Mouse (Mus musculus) 3T3-L1 (cell line): ENCODE measurements around the gene Rasgrf2.

Experiments used
- DNase-seq: peaks from one replicate; pipeline ENCODE4 v3.0.0-alpha.2; 2015; ENCODE audit warnings: low read depth, low spot score

Rasgrf2 gene

DNA sequence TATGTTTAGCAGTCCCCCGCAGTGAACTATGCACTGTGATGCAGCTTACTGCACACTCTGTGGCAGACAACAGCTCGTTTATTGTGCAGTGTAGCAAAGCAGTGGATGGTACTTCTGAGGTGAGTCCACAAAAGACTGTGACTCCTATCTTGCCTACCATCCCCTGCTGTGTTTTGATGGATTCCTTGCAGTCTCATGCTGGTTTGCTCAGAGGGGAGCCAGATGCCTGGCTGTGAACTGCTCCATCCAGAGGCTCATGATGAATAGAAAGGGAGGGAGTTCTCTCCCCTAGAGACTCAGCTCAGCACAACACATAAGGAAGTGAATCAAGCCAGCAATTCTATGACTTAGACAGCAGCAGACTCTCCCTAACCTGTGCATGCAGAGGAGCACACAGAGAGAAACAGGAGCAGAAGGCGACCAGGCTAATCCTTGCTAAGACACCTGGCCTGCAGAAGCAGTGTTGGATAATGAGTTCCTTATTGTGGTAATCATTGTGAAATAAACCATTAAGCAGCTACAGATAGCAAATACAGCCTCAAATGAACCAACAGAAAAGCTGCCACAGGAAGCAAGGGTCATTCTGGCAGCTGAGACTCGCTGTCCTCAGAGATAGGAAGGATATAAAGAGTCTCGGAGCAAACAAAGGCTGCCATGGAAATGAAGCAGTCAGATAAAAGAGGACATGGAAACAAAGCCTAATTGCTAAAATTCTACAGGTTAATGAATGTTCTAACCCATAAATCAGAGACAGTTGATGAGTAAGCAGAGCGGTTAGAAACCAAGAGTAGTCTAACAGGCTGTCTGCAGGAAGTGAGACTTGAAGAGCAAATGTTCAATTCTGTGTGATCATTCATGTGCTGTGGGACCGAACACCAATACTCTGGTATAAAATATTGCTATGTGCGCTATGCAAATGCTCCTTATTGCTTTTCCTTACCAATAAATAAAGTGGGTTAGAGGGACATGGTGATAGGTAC is 89.6 kb downstream of the Rasgrf2 start:
- no peak for DNase-seq

DNA sequence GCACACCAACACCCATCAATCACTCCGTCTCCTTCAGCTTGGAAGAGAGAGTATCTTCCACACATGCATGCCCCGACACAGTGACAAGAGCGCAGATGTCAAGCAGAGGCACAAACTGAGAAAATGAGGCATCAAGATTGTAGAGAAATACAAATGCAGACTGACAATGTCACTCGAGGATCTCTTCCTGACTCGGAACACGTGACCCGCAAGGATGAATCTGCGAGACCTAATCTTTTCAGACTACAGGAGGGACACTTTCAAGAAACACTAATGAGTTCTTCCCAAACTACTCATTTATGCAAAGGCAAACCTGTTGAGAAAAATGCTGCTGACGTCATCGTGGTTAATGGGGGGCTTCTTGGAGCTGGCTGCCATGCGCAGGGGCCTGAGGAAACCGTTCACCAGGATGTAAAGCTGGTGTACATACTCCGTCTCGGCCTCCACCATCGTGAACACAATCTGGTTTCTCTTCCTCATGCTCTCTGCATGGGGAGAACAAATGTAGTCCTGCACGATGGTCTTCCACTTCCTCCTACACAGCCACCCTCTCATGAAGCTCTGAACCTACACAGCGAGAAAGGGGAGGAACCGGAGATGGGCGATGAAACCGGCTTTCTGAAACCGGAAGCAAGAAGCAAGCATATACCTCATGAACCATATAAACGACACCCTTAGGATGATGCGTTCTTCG is 100.9 kb downstream of the Rasgrf2 start:
- DNase-seq = no peak

DNA sequence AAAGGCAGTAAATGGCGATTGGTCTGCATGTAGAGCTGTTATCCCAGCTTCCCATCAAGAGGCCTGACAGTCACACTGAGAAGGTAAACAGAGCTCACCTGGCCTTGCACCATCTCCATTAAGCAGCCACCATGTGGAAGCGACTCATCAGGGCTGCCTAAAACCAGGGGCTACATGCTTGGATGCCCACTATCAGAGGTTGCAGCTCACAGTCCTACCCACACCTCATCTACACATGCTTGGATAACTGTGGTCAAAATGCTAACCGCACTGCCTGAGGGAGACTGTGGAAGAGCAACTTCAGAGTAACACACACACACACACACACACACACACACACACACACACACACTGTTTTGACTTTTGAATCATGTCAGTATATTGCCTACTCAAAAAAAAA is 101.8 kb downstream of the Rasgrf2 start:
- DNase-seq = no peak

DNA sequence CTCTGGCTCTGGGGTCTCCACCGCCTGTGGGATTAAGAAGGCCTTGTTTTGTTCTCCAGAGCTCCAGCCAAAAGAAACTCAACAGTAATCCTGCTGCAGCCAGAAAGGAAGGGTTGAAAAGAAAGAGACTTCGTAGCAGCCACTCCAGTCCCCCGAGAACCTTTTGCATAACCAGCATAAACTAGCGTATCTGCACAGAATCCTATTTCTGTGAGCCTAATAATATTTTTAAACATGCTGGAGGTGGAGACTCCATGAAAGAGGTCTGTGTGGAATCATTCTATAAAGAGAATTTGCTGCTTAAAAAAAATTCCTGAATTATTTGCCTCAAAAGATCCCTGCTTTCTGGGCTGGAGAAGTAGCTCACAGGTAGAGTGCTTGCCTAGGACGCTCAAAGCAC is 103.5 kb downstream of the Rasgrf2 start:
- DNase-seq = no peak

DNA sequence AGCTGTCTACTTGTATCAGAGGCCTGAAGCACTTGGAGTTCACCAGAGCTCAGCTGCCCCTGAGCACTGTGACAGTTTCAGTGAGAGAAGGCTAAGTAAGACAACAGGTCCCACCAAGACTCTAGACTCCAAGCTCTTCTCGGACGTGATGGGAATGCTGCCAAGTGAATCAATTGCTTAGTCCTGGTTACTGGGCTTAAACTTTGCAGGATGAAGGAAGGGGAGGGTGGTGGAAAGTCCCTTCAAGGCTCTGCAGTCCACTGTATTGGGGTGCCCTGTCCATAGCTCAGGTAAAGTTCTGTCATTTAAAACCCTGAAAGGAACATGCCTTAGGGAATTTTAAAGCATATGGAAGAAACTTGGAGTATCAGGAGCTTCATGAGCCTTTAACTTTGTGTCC is 104.8 kb downstream of the Rasgrf2 start:
- DNase-seq = no peak

DNA sequence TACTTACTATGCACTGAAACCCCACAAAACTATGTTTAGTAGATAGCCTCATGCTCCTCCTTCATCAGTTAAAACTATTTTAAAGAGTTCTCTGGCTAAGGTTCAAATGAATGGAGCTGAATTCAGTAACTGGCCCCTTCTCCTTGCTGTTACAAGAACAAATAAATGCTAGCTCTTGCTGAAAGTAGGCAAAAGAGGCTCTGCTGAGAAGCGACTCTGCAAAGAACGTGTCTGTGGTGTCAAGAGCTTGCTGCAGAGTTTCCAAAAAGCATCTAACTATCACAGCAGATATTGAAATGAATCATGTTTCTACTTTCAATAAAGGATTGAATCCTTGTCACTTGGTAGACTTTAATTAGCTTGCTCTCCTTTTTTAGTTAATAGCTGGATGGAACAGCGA is 106.3 kb downstream of the Rasgrf2 start:
- no peak for DNase-seq

DNA sequence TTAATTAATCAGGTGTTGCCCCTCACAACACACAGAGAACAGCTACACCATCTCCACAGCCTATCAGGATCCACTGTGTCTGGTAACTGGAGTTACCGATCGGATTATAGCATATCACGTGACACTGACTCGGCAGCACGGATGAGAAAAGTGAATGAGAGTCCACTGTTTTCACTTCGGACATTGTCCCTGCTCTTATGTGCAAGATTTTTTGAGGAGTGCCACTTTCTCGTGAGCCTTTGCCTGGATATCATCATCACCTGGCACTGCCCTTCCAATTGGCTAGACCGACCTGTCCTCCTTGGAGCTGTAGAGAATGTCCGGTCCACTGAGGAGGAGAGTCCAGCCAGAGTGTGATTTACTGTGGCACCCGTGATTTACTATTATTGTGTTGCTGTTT is 109.3 kb downstream of the Rasgrf2 start:
- DNase-seq = no peak

DNA sequence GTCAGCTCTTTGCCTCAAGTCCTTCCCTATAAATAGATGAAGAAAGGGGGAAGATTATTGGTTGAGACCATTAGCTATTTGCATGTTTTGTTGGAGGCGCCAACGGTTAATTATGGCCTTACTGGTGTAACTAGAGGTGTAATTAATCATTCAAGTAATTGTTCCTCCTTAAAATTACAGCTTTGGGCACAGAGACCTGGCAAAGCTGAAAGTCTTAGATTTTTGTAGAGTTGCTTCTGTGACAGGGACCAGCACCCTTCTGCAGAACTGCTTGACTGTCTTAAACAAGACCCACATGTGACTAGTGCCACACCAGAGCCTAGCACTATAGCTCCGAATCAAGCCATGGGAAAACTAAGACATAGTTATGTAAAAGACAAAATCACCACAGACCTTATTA is 134.5 kb downstream of the Rasgrf2 start:
- DNase-seq = no peak

DNA sequence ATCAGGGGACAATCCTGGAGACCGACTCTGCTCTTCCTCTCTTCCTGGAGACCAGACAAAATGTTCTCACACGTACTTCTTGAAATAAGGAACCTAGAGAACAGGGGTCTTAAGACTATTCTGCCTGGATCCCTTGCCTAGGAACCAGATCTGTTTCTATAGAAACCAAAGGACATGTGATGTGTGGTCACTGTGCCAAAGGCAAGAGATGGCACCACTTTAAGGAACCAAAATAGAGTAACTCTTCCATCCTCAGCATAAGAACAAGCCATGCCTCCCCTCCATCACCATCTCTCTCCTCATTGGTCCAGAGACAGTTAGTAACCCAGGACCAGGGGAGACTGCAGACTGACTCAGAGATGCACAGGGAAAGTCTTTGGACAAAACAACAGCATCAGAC is 140.0 kb downstream of the Rasgrf2 start:
- DNase-seq = no peak

DNA sequence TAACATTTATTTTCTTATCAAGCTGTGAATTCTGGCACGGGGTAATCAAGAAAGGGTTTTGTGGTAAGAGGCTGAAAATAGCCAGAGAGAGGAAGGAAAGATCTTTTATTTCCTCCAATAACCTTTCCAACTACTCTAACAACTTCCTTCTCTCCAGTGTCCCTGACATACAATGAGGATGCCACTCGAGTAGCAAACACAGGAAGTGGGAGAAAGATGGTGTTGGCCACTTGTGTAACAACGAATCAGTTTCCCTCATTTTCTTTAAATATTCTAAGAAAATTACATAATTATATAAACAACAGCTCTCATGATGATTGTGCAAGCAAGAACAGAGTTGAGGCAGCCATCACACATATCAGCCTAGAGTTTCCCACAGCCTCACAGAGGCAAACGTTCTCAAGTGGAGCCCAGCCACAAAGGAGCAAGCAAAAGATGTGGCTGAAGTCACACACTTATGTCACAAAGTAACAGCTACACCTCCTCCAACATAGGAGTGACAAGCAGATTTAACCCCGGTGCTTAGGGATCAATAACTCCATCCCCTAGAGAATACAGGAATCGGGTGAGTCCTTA is 140.7 kb downstream of the Rasgrf2 start:
- no peak for DNase-seq

DNA sequence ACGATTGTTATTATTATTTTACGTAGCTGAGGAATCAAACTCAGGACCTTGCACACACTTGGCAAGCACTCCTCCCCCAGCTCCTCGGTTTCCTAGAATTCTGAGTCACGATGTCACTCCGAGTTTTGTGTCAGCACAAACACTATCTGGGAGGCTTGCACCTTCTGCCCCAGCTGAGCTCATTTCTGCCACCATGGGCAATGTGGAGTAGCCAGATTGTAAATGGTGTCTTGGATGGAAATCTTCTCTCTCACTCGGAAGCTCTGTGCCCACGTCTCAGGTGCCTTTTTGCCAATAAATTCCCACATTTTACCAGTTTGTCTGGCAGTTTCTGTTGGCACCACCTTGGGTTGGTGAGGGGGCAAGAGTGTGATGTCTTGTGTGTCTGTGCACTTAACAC is 143.1 kb downstream of the Rasgrf2 start:
- DNase-seq = peak; percentile 6

DNA sequence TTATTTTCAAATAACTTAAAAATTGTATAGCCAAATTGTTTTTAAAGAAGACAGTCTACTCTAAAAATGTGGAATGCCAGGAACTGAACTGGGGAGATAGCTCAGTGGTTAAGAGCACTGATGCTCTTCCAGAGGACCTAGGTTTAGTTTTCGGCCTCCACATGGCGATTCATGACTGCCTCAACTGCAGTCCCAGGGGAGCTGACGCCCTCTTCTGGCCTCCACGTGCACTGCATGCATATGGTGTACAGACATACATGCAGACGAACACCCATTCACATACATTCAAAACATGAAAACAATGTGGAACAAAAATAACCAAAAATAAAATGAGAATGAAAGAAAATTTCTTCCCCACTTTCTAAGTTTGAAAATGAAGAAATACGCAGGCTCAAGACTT is 144.5 kb downstream of the Rasgrf2 start:
- no peak for DNase-seq

DNA sequence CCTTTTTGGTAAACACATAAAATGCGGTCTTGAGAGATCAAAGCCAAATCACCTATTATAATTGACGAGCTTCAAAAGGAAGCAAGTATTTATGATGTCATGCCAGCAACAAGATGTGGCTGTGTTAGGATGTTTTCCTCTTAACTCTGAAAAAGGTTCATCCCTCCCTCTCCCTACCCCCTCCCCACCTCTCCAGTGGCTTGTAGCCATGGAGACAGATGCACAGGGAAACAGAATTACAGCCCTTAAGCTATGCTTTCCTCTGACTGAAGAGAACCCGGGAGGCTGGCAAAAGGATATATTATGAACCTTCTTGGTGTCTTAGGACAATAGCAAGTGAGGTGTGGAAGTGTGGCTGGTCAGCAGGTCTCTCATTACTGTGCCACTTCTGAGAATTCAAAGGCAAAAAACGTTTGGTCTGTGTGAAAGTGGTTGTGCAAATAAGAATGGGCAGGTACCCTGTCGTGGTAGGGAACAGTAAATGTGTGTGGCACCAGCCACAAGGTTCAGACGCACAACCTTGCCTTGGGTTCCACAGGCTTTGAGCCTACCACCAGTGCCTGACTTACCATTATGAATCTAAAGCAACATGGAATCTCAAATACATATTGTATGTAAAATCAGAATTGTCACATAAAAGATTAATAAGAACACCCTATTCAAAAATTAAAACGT is 145.4 kb downstream of the Rasgrf2 start:
- DNase-seq = no peak

DNA sequence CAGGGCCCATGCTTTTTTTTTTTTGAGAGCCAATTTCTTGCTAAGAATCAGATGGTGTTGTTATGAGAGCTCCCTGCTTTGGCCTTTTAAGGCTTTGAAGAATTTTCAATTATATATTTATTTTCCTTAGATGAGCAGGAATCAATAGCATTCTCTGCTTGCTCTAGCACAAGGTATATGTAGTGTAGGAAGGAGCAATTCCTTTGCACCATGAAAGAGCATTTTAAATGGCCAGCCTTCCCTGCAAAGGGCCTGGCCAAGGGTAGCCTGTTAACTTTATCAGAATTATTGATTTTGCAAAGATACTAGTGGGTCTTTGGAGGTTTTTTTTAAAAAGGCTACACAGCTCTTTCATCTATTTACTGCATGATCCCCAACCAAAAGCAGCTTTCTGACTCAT is 146.4 kb downstream of the Rasgrf2 start:
- DNase-seq = no peak

DNA sequence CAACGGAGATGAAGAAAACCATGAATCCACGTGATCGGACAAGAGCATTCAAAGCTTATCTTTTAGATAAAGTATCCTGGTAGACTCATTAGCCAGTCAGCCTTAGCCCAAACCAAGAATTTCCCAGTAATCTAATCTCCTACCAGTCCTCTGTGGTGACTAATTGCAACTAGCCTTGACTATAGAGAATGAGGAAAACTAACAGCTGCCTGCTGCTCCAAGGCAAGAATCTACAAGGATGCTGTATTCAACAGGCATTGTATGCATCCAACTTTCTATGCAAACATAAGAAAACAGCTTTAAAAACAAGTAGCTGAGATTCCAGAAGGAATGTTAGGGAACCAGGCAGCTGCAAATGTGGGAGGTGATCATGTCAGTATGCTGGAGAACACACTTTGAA is 149.4 kb downstream of the Rasgrf2 start:
- no peak for DNase-seq

DNA sequence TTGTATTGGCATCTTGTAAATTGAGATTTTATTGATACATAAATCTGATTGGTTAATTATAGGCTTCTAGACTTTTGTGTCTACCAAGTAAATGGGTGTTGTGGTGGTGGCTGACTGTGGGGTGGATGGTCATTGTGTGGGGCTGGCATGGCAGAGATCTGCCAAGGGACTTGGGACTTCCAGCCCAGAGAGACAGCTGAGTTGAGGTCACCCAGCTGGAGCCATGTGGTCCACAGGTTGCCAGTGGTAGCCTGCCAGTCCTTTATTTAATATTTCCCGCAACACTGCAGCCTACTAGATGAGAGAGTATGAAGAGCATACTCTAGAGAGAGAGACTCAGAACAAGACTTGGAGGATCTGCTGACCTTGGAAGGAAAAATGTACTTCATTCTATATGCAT is 150.0 kb downstream of the Rasgrf2 start:
- no peak for DNase-seq

DNA sequence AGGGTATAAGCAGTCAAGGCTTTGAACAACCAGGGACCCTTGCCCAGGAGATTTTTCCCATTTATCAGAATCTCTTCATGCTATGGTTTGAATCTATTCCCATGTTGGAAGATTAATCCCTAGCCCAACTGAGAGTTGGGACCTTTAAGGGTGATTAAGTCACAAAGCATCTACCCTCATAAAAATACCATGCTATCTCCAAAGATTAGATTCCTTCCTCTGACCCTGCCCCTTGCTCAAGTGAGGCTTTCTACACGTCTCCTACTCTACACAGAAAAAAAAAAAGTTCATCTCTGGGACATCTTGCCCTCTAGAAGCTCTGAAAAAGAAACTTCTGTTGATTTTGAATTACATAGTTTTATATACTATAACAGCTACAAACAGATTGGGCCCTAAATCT is 154.5 kb downstream of the Rasgrf2 start:
- no peak for DNase-seq

DNA sequence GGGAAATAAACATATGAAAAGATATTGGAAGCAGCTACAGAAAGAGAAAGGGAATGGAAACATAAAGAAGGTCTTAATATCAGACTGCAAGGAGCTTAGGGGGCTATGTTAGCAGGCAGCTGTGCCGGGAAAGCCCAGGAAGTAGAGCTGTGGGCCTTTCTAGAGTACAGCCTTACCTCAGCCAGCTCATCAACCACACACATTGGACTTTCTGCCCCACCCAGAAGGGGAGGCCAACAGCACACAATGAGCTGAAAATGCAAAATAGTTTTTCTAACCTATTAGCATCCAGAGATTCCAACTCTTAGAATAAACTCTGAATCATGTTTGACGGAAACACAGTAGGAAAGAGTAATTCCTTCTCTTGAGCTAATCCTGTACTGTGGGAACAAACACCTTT is 154.9 kb downstream of the Rasgrf2 start:
- DNase-seq = no peak

DNA sequence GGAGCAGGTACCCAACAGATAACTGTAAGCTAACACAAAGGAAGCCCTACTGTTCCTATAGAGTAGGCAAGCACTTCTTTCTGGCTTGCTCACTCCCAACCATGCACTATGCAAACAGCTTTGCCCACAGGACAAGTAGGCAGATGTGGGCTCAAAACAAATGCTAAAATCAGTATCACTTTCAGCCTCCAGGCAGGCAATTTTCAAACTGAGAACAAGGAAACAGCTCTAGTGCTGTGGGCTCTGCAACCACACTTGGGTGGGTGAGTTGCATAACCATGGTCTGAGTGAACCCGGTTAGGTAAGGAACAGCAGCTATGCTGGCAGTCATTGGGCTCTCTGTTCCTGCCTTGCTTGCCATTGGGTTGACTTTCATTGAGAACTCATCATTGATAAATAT is 157.3 kb downstream of the Rasgrf2 start:
- DNase-seq = no peak

DNA sequence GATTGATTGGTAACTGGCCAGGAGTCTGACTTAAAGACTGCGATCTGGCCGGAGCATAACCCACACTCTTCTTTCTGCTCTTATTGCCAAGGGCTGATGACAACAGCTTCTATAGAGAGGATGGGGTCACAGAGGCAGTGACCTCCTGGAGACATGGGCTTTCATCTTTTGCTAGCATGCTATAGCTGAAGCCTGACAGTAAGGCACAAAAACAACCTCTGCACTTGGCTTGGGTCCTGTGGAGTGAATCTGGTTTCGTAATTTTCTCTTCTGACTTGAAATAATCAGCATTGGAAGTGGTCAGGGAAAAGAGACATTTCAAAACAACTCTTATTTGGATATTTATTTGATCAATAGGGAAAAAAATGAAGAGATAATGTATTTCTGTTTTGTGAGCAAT is 160.2 kb downstream of the Rasgrf2 start:
- no peak for DNase-seq

DNA sequence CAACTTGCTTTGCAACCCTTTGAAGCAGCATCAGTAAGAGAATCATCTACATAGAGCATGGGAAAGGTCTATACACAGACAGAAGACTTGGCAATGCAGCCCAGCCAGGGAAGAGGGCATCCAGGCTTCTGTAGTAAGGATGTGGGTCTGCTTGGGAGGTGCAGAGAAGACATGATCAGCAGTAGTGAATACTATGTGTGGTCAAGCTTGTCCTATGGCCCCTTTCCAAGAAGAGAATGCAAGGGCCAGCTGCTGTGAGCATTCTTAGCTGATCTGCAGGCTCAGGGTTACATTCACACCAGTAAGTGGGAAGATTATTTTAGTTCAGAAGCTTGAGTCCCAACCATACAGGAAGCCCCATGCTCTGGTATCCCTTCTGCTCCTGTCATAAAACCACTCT is 175.0 kb downstream of the Rasgrf2 start:
- peak; percentile 56 for DNase-seq

DNA sequence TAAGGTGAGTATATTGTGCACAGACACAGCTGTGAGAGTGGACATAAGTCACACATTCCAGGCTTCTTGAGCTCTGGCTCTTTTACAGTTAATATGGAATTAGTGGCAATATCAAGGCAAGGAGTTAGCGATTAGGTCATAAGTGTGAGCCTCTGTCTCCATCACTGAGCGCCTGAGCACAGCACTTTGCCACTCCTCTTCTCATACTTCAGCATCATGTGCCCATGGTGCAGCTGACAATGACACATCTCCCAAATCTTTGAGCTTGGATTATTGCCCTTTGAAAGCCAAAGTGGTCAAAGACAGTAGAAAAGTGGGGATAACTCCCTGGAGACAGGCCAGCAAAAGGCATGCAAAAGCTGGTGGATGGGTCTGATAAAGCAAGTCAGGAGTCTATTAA is 175.8 kb downstream of the Rasgrf2 start:
- DNase-seq = peak; percentile 76
